Mouse (Mus musculus): ENCODE results near the gene Trim69.

GRCm38 (mm10) chr2:122222272-122222671, 61.8 kb downstream of the Trim69 start:
- no peak for TF ChIP-seq CTCF (IDR thresholded peaks at IDR 0.05 in 2 of 3, conservative IDR thresholded peaks at IDR 0.05 in 1 of 3; ENCODE audit: control insufficient read depth in 1 of 3, insufficient read depth in 1 of 3, low read depth in 2 of 3, low read length in 3 of 3, poor library complexity in 1 of 3, severe bottlenecking in 1 of 3)
- TF ChIP-seq POLR2AphosphoS2 (IDR thresholded peaks at IDR 0.05; ENCODE audit: low read length) = no peak
- TF ChIP-seq CHD2 (IDR thresholded peaks at IDR 0.05; ENCODE audit: low read length) = no peak
- peak; percentile 51 for TF ChIP-seq HCFC1 (IDR thresholded peaks at IDR 0.05; ENCODE audit: low read depth, low read length)
- peak; percentile 35; the same call in 1 of the 2 replicates for TF ChIP-seq ELF1 (IDR thresholded peaks at IDR 0.05; ENCODE audit: low read depth, low read length)
- TF ChIP-seq ZC3H11A (IDR thresholded peaks at IDR 0.05; ENCODE audit: low read depth, low read length) = 0 out of 2 replicates have a peak, but pooled peaks have one; percentile 1
- no peak; the same call in 1 of the 2 replicates for TF ChIP-seq CHD1 (IDR thresholded peaks at IDR 0.05; ENCODE audit: low read depth, low read length)
- no peak for TF ChIP-seq NELFE (IDR thresholded peaks at IDR 0.05; ENCODE audit: low read depth, low read length)
- no peak for TF ChIP-seq POLR2A (IDR thresholded peaks at IDR 0.05; ENCODE audit: control insufficient read depth in 1 of 2, insufficient read depth in 1 of 2, low read depth in 1 of 2, low read length in 2 of 2, poor library complexity in 1 of 2)
- TF ChIP-seq UBTF (IDR thresholded peaks at IDR 0.05; ENCODE audit: borderline replicate concordance, insufficient read depth, low read depth, low read length) = no peak
- TF ChIP-seq MEF2A (IDR thresholded peaks at IDR 0.05; ENCODE audit: extremely low read depth, insufficient replicate concordance, low read depth, low read length, poor library complexity, severe bottlenecking) = no peak
